Mouse (Mus musculus): ENCODE data around the gene Eef2. TPM values are rescaled to one million over a fixed set of nuclear protein-coding genes. Genes with fewer than 3 reads are reported as not detected.
A peak's percentile ranks its signal among the peaks of the same experiment; 100 is the strongest.

The Eef2 gene
- total and polyA plus RNA-seq, 3 experiments, result 1,752 to 4,660 (median 2,649) TPM

GRCm38 (mm10) chr10:81204137-81204536, 27.7 kb downstream of the Eef2 start:
- H3K4me1 ChIP-seq (ENCODE audit: control insufficient read depth in 1 of 2, insufficient read depth in 2 of 2), result peaks cover 27 to 41% of the 10 kb centered on the region in 2 experiments
- H3K27me3 ChIP-seq (replicated peaks), result no peaks in the 10 kb centered on the region
- in situ Hi-C loops (cut with MboI; ENCODE audit: low pct_ligation_motif_present, low pct_unique_long_range_greater_than_20kb, low sequenced_read_pairs) (loop anchor here (5.0 kb wide), 1 partner anchor 33 kb away; no protein-coding TSS in a partner anchor), dilution Hi-C loops (cut with MboI; ENCODE audit: extremely low pct_ligation_motif_present, extremely low pct_unique_long_range_greater_than_20kb, low sequenced_read_pairs) (no loop called here)
- H3K79me2 ChIP-seq (replicated peaks; ENCODE audit: control insufficient read depth, extremely low read depth, insufficient read depth, poor library complexity, severe bottlenecking), result no peaks in the 10 kb centered on the region
- H3K4me2 ChIP-seq (ENCODE audit: insufficient read depth, low read depth, poor library complexity, severe bottlenecking), result no peak overlapping the region
- no peak overlapping the region for H3K27ac ChIP-seq (ENCODE audit: insufficient read depth, low read depth)
- no peaks in the 10 kb centered on the region for H3K36me3 ChIP-seq (replicated peaks in 1 of 2; ENCODE audit: control insufficient read depth in 1 of 2, insufficient read depth in 1 of 2, low read length in 1 of 2)
- TF ChIP-seq HCFC1 (IDR thresholded peaks at IDR 0.05; ENCODE audit: low read depth, low read length), result no peak
- TF ChIP-seq ZNF384 (IDR thresholded peaks at IDR 0.05; ENCODE audit: low read depth, low read length), result no peak
- TF ChIP-seq MAZ (IDR thresholded peaks at IDR 0.05; ENCODE audit: low read depth, low read length), result no peak
- TF ChIP-seq ZKSCAN1 (IDR thresholded peaks at IDR 0.05; ENCODE audit: borderline replicate concordance, low read depth, low read length), result no peak
- TF ChIP-seq NELFE (IDR thresholded peaks at IDR 0.05; ENCODE audit: low read depth, low read length), result no peak
- no peak for TF ChIP-seq SMC3 (IDR thresholded peaks at IDR 0.05; ENCODE audit: low read depth, low read length)
- TF ChIP-seq POLR2AphosphoS2 (IDR thresholded peaks at IDR 0.05; ENCODE audit: low read depth, low read length), result no peak
- no peak for TF ChIP-seq GABPA (IDR thresholded peaks at IDR 0.05; ENCODE audit: insufficient replicate concordance, low read depth, low read length)
- no peak for TF ChIP-seq E2F4 (IDR thresholded peaks at IDR 0.05; ENCODE audit: insufficient replicate concordance, low read depth, low read length)
- TF ChIP-seq ZC3H11A (IDR thresholded peaks at IDR 0.05; ENCODE audit: low read depth, low read length), result no peak
- TF ChIP-seq ZMIZ1 (IDR thresholded peaks at IDR 0.05; ENCODE audit: low read depth, low read length), result no peak
- TF ChIP-seq KAT2A (IDR thresholded peaks at IDR 0.05; ENCODE audit: insufficient replicate concordance, low read length), result no peak
- TF ChIP-seq TCF12 (IDR thresholded peaks at IDR 0.05; ENCODE audit: low read depth, low read length), result no peak
- TF ChIP-seq CTCF (conservative IDR thresholded peaks at IDR 0.05 in 1 of 2, IDR thresholded peaks at IDR 0.05 in 1 of 2; ENCODE audit: low read depth in 2 of 2, low read length in 2 of 2), result no peak
- TF ChIP-seq PAX5 (IDR thresholded peaks at IDR 0.05; ENCODE audit: low read length), result no peak
- no peak for TF ChIP-seq USF1 (IDR thresholded peaks at IDR 0.05; ENCODE audit: low read depth, low read length)
- no peak for TF ChIP-seq MEF2A (IDR thresholded peaks at IDR 0.05; ENCODE audit: borderline replicate concordance, low read depth, low read length)
- H3K9ac ChIP-seq (ENCODE audit: insufficient read depth, low read depth), result no peak overlapping the region
- no peak for DNase-seq (ENCODE audit: extremely low read depth)
- H3K9me3 ChIP-seq (replicated peaks; ENCODE audit: low read length), result peaks cover 10% of the 10 kb centered on the region
- H3K4me3 ChIP-seq (replicated peaks in 1 of 3; ENCODE audit: low read depth in 2 of 3, low read length in 2 of 3, poor library complexity in 1 of 3), result no peak overlapping the region

GRCm38 (mm10) chr10:81210154-81210553, 33.7 kb downstream of the Eef2 start:
- dilution Hi-C loops (cut with MboI; ENCODE audit: extremely low pct_ligation_motif_present, extremely low pct_unique_long_range_greater_than_20kb, low sequenced_read_pairs), result no loop called here

More at GRCm38 (mm10) chr10:81210154-81210553, 33.7 kb downstream of the Eef2 start:
- Histone ChIP-seq H3K36me3 (replicated peaks in 1 of 2; ENCODE audit: control insufficient read depth in 1 of 2, insufficient read depth in 1 of 2, low read length in 1 of 2) (peaks cover 0 to 1% of the 10 kb centered on the region in 2 experiments), H3K9ac (ENCODE audit: insufficient read depth, low read depth) (no peak overlapping the region), H3K79me2 (replicated peaks; ENCODE audit: control insufficient read depth, extremely low read depth, insufficient read depth, poor library complexity, severe bottlenecking) (no peaks in the 10 kb centered on the region), H3K4me3 (replicated peaks in 1 of 3; ENCODE audit: low read depth in 2 of 3, low read length in 2 of 3, poor library complexity in 1 of 3) (no peak overlapping the region), H3K9me3 (replicated peaks; ENCODE audit: low read length) (peaks cover 8% of the 10 kb centered on the region), H3K27ac (ENCODE audit: insufficient read depth, low read depth) (no peak overlapping the region), H3K4me1 (ENCODE audit: control insufficient read depth in 1 of 2, insufficient read depth in 2 of 2) (peaks cover 6 to 13% of the 10 kb centered on the region in 2 experiments; a peak in 3 of 4 replicates), H3K4me2 (ENCODE audit: insufficient read depth, low read depth, poor library complexity, severe bottlenecking) (no peak overlapping the region), H3K27me3 (replicated peaks) (peaks cover 10% of the 10 kb centered on the region)
- in situ Hi-C loops (cut with MboI; ENCODE audit: low pct_ligation_motif_present, low pct_unique_long_range_greater_than_20kb, low sequenced_read_pairs), result no loop called here
- TF ChIP-seq MYC (IDR thresholded peaks at IDR 0.05; ENCODE audit: low read depth, low read length) (no peak), USF2 (conservative IDR thresholded peaks at IDR 0.05; ENCODE audit: low read depth, low read length) (no peak), MAX (IDR thresholded peaks at IDR 0.05; ENCODE audit: low read length) (no peak), CTCF (conservative IDR thresholded peaks at IDR 0.05 in 1 of 2, IDR thresholded peaks at IDR 0.05 in 1 of 2; ENCODE audit: low read depth in 2 of 2, low read length in 2 of 2) (peak; percentile 25 to 32; a peak in 3 of 4 replicates)
- no peak for DNase-seq (ENCODE audit: extremely low read depth)
